Mouse (Mus musculus): Measurements from ENCODE around the gene Zscan21. TPM values are rescaled to one million over a fixed set of nuclear protein-coding genes. Genes with fewer than 3 reads are reported as not detected.

Zscan21 gene
- polyA plus RNA-seq (2012; rRNA removed): 11.9 and 13.3 TPM in 2 replicates

DNA sequence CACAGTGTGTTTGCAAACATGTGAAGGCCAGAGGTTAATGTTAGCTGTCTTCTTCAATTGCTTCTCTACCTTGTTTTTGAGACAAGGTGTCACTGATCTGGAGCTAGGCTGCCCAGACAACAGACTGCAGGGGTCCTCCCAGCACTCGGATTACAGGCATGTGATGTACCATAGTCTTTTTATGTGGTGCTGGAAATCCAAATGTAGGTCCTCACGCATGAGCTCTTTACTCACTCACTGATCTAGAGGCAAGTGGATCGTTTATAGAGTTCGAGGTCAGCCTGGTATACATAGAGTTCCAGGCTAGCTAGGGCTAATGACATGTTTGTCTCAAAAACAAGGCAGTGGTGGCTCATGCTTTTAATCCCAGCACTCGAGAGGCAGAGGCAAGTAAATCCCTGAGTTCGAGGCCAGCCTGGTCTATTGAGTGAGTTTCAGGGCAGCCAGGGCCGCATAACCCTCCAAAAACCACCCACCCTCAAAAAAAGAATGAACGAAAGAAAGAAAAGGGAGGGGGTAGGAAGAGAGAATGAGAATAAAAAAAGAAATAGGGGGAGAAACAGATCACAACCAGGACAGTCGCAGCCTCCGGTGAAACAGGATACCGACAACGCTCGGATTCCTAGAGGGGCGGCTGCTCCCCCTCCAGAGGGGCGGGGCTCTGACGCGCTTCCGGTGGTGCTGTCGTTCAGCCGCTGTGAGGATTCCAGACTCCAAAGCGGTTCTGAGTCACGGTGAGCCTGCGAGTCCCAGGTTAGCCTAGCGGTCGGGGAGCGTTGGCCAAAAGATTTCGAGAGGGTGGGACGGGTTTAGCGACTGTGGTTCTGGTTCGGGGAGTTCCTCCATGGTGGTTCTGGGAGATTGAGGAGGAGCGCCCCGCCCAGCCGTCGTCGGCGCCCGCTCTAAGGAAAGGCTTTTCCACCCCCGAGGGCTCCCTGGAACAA lies at the start of gene Zscan21:
TSS of gene Zscan21 (plus strand) at position 649 of the 944 bp plus-strand sequence.

GRCm38 (mm10) chr5:138084996-138085395 lies 31.7 kb upstream of the Zscan21 start, which contains the start of gene Zkscan1:
Gene Zkscan1 (plus strand): TSS chr5:138085084.

GRCm38 (mm10) chr5:138155443-138155976 lies 38.8 kb downstream of the Zscan21 start, which contains the start of gene Zfp113:
Gene Zfp113 (minus strand): TSS chr5:138155744.

DNA sequence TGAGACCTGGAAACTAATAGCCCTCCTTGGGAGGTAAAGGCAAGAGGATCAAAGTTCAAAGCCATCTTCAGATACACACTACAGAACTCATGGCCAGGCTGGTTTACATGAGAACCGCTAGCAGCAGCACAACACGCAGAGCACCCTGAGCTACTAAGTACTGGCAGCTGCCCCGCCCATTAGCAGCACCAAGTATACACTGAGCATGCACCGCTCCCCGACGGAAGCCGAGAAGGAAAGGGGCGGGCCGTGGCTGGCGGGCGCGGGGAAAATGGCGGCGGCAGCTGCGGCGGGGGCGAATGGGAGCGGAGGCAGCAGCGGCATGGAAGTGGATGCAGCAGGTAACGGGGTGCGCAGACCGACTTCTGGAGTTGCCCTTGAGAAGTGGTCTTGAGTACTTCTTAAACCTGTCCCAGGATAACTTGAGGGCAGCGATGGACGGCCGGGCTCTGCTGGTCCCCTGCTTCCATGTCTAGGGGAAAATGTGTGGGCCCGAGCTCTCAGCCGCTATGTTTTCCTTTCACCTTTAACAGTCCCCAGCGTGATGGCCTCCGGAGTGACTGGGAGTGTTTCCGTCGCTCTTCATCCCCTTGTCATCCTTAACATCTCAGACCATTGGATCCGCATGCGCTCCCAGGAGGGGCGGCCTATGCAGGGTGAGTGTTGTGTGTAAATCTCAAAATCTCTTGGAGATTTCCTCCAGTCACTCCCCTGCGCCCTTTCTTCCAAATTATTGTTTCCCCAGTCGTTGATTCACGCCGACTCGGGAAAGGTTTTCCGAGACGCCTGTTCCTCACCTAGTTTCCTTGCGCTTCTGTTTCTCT lies 44.4 kb downstream of the Zscan21 start, which contains the start of gene Cops6:
TSS of gene Cops6 (plus strand) at position 230 of the 824 bp plus-strand sequence.

DNA sequence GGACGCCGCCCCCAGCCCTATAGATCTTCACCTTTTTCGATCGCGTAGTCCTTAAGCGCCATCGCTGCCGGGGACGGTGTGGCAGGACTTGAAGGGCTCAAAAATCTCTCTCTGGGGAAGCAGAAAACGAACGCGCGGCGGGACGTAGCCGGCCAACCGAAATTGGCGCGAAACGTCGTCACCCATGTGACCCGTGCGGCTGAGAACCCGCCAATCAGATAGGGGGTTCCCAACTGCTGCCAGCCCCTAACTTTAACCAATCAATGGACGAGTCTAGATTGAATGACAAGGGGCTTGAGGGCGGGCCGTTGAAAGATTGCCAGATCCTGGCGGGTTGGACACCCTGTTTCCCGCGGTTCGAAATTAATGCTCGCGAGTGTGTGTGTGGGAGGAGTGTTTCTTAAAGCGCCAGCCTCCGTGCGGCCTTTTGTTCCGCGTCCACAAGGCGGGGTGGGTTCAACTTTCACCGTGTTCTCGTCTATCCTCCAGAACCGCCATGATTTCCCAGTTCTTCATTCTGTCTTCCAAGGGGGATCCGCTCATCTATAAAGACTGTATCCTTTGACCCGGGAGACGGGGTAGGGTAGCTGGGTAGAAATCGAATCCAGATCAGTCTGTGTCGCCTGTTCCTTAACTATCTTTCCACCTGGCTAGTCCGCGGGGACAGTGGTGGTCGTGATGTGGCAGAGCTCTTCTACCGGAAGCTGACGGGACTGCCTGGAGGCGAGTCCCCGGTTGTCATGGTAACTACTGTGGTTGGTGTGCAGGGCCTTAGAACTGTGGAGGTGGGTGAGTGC lies 55.2 kb downstream of the Zscan21 start, which contains the start of the genes Ap4m1 and Mcm7:
TSS of gene Ap4m1 (plus strand) at position 308 of the 797 bp plus-strand sequence.
TSS of gene Mcm7 (minus strand) at position 728 of the 797 bp plus-strand sequence.

Other genes starting within 250 kb of the Zscan21 start
- 2.1 and 2.2 TPM in 2 replicates for gene Pilrb2, start 245.1 kb upstream of the Zscan21 start, polyA plus RNA-seq (2012; rRNA removed)
- gene Cyp3a13, start 195.3 kb upstream of the Zscan21 start, polyA plus RNA-seq (2012; rRNA removed): 0.05 TPM in 1 of 2 replicates, not detected in the other
- gene Gjc3, start 153.8 kb upstream of the Zscan21 start, polyA plus RNA-seq (2012; rRNA removed): 0.33 and 0.73 TPM in 2 replicates
- 0.31 and 0.41 TPM in 2 replicates for gene Azgp1, start 135.4 kb upstream of the Zscan21 start, polyA plus RNA-seq (2012; rRNA removed)
- gene Smok3a, start 95.6 kb upstream of the Zscan21 start, polyA plus RNA-seq (2012; rRNA removed): not detected in 2 replicates
- gene Smok3b, start 95.5 kb upstream of the Zscan21 start, polyA plus RNA-seq (2012; rRNA removed): not detected in 2 replicates
- gene Smok3c, start 63.7 kb upstream of the Zscan21 start, polyA plus RNA-seq (2012; rRNA removed): not detected in 2 replicates
- gene Zkscan1, start 31.8 kb upstream of the Zscan21 start, polyA plus RNA-seq (2012; rRNA removed): 3.8 and 6.3 TPM in 2 replicates
- gene Zfp113, start 38.8 kb downstream of the Zscan21 start, polyA plus RNA-seq (2012; rRNA removed): 2.9 and 3.4 TPM in 2 replicates
- gene Cops6, start 44.2 kb downstream of the Zscan21 start, polyA plus RNA-seq (2012; rRNA removed): 71.0 and 103 TPM in 2 replicates
- gene Ap4m1, start 55.1 kb downstream of the Zscan21 start, polyA plus RNA-seq (2012; rRNA removed): 43.5 and 46.7 TPM in 2 replicates
- gene Mcm7, start 55.5 kb downstream of the Zscan21 start, polyA plus RNA-seq (2012; rRNA removed): 47.9 and 68.6 TPM in 2 replicates
- 74.1 and 120 TPM in 2 replicates for gene Taf6, start 70.5 kb downstream of the Zscan21 start, polyA plus RNA-seq (2012; rRNA removed)
- 3.6 and 5.5 TPM in 2 replicates for gene Cnpy4, start 70.6 kb downstream of the Zscan21 start, polyA plus RNA-seq (2012; rRNA removed)
- gene Mblac1, start 77.4 kb downstream of the Zscan21 start, polyA plus RNA-seq (2012; rRNA removed): 13.3 and 13.7 TPM in 2 replicates
- gene Nxpe5, start 109.0 kb downstream of the Zscan21 start, polyA plus RNA-seq (2012; rRNA removed): 1.2 and 1.5 TPM in 2 replicates
- 194 and 210 TPM in 2 replicates for gene Lamtor4, start 138.6 kb downstream of the Zscan21 start, polyA plus RNA-seq (2012; rRNA removed)
- 74.3 and 81.7 TPM in 2 replicates for gene BC037034, start 147.1 kb downstream of the Zscan21 start, polyA plus RNA-seq (2012; rRNA removed)
- 1.1 and 1.8 TPM in 2 replicates for gene Gal3st4, start 155.9 kb downstream of the Zscan21 start, polyA plus RNA-seq (2012; rRNA removed)
- not detected in 2 replicates for gene Gm43720, start 163.1 kb downstream of the Zscan21 start, polyA plus RNA-seq (2012; rRNA removed)
- 14.6 and 20.1 TPM in 2 replicates for gene Gpc2, start 163.1 kb downstream of the Zscan21 start, polyA plus RNA-seq (2012; rRNA removed)
- gene Stag3, start 163.3 kb downstream of the Zscan21 start, polyA plus RNA-seq (2012; rRNA removed): 1.4 and 2.9 TPM in 2 replicates
- 0.19 and 0.22 TPM in 2 replicates for gene Pvrig, start 225.1 kb downstream of the Zscan21 start, polyA plus RNA-seq (2012; rRNA removed)

All from ovary, adult 2 months (tissue).